Mouse (Mus musculus) thymus, postnatal 14 days (tissue): Measurements from ENCODE around the gene Lmo3.

Experiments used
- DNase-seq: peaks from one replicate; pipeline ENCODE4 v3.0.0; 2021

Lmo3 gene

GRCm38 (mm10) chr6:138581734-138582505 lies at the start of gene Lmo3:
TSS of gene Lmo3 (minus strand) at chr6:138581968.
- DNase-seq: no peak

- no peak for DNase-seq
Measured at GRCm38 (mm10) chr6:138620786-138621185, 39.0 kb upstream of the Lmo3 start.

GRCm38 (mm10) chr6:138618396-138618795 lies 36.6 kb upstream of the Lmo3 start:
- DNase-seq: no peak

GRCm38 (mm10) chr6:138597016-138597415 lies 15.2 kb upstream of the Lmo3 start:
- DNase-seq: no peak

GRCm38 (mm10) chr6:138595991-138596698 lies 14.4 kb upstream of the Lmo3 start:
- DNase-seq: no peak

GRCm38 (mm10) chr6:138583314-138583713 lies 1.5 kb upstream of the Lmo3 start:
- DNase-seq: no peak

GRCm38 (mm10) chr6:138582506-138583000 lies 785 bp upstream of the Lmo3 start:
- no peak for DNase-seq

- no peak for DNase-seq
Measured at GRCm38 (mm10) chr6:138580491-138581076, 1.2 kb downstream of the Lmo3 start.

GRCm38 (mm10) chr6:138563416-138563815 lies 18.4 kb downstream of the Lmo3 start:
- DNase-seq: no peak

GRCm38 (mm10) chr6:138552144-138552543 lies 29.6 kb downstream of the Lmo3 start:
- no peak for DNase-seq

GRCm38 (mm10) chr6:138534879-138535278 lies 46.9 kb downstream of the Lmo3 start:
- DNase-seq: no peak

- no peak for DNase-seq
Measured at GRCm38 (mm10) chr6:138506642-138507041, 75.1 kb downstream of the Lmo3 start.

- no peak for DNase-seq
Measured at GRCm38 (mm10) chr6:138503946-138504345, 77.8 kb downstream of the Lmo3 start.

GRCm38 (mm10) chr6:138482834-138483233 lies 98.9 kb downstream of the Lmo3 start:
- DNase-seq: no peak

- DNase-seq: no peak
Measured at GRCm38 (mm10) chr6:138477611-138478010, 104.2 kb downstream of the Lmo3 start.

GRCm38 (mm10) chr6:138469204-138469603 lies 112.6 kb downstream of the Lmo3 start:
- no peak for DNase-seq

GRCm38 (mm10) chr6:138444515-138445048 lies 137.2 kb downstream of the Lmo3 start:
- no peak for DNase-seq

- DNase-seq: no peak
Measured at GRCm38 (mm10) chr6:138437351-138437750, 144.4 kb downstream of the Lmo3 start.

- DNase-seq: no peak
Measured at GRCm38 (mm10) chr6:138436813-138437212, 145.0 kb downstream of the Lmo3 start.

GRCm38 (mm10) chr6:138427394-138427793 lies 154.4 kb downstream of the Lmo3 start:
- DNase-seq: no peak

GRCm38 (mm10) chr6:138426894-138427293 lies 154.9 kb downstream of the Lmo3 start:
- DNase-seq: no peak

GRCm38 (mm10) chr6:138424514-138425225 lies 157.1 kb downstream of the Lmo3 start:
- no peak for DNase-seq
